Mouse (Mus musculus) megakaryocyte-erythroid progenitor cell, adult 5-6 weeks (primary cell): Measurements from ENCODE around the gene Filip1l. TPM values are rescaled to one million over a fixed set of nuclear protein-coding genes. Genes with fewer than 3 reads are reported as not detected.

Experiments
- ATAC-seq: replicated peaks from 2 replicates; pipeline ENCODE4 v1.8.0; 2016; ENCODE audit warnings: mild to moderate bottlenecking, inconsistent platforms; ENCODE audit not compliant: severe bottlenecking, poor library complexity, low FRiP score, low TSS enrichment
- total RNA-seq, 2 experiments: library from RNA; stranded (forward) in 1 of 2; stranded (reverse) in 1 of 2; fragments of 200-1000, 215-1000 nt in 1 of 2; fragments of >200 nt in 1 of 2; fragmentation: Nextera tagmentation in 1 of 2; gene quantifications; 2 replicates each; pipeline ENCODE4 v1.2.3; 2014 to 2017

Filip1l gene
- total RNA-seq, 2 experiments from 2014 or later, result 0.52 to 0.89 TPM

DNA sequence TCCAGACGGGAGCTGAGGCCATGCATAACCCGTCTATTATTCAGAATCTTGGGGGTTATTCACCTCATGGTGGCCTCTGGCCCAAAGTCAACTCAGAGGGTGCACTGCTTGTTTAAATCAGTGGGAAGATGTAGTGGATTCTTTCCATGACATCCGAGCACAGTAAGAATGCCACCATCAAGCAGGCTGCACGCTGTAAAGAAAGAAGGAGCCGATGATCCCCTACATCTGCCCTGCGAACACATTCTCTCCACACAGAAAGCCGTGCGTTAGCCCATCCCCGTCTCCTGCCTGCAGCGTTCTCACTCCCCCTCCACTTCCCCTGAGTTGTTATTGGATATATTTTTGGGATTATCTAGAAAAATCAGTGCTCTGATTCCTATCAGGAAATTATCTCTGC is 73.8 kb downstream of the Filip1l start:
- ATAC-seq, result no peak

- ATAC-seq, result no peak
Measured at GRCm38 (mm10) chr16:57427516-57428285, 74.8 kb downstream of the Filip1l start.

- ATAC-seq, result no peak
Measured at GRCm38 (mm10) chr16:57428977-57429376, 76.1 kb downstream of the Filip1l start.

DNA sequence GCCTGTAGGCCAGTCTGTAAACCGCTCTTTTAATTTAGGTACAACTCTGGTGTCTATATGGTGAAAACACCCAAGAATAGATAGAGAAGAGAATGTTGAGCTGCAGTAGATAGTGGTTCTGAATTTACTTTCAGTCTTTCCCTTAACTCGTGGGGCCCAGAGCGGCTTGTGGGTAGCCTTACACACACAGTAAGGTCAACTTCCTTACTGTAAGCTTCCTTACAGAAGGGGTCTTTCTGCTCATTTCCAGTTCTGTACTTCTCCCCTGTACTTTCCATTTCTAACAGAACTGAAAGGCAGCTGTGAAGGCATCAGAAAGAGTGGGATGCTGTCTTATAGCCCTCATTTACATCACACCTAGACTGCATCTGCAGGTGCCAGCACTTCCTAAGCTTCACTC is 78.4 kb downstream of the Filip1l start:
- ATAC-seq, result no peak

DNA sequence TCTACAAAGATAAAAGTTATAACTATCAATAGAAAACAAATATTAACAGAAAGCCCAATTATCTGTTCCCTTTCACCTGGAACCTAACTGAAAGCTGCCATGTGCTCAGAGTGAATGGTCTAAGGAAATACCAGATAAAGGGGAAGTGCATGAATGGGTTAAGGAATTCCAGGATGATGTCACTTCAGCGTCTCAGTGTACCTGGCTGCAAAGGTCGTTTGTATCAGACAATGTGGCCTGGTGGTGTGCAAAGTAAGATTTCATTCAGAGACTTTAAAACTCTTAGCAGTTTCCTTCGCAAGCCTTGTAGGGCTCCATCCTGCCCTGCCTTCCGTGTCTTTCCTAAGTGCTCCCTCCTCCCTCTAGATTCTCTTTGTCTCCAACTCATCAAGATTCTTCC is 80.3 kb downstream of the Filip1l start:
- ATAC-seq, result no peak

GRCm38 (mm10) chr16:57433671-57434070 is 80.8 kb downstream of the Filip1l start:
- no peak for ATAC-seq

- ATAC-seq, result 0 out of 2 replicates have a peak, but pooled peaks have one; percentile 22
Measured at GRCm38 (mm10) chr16:57434640-57435039, 81.7 kb downstream of the Filip1l start.

DNA sequence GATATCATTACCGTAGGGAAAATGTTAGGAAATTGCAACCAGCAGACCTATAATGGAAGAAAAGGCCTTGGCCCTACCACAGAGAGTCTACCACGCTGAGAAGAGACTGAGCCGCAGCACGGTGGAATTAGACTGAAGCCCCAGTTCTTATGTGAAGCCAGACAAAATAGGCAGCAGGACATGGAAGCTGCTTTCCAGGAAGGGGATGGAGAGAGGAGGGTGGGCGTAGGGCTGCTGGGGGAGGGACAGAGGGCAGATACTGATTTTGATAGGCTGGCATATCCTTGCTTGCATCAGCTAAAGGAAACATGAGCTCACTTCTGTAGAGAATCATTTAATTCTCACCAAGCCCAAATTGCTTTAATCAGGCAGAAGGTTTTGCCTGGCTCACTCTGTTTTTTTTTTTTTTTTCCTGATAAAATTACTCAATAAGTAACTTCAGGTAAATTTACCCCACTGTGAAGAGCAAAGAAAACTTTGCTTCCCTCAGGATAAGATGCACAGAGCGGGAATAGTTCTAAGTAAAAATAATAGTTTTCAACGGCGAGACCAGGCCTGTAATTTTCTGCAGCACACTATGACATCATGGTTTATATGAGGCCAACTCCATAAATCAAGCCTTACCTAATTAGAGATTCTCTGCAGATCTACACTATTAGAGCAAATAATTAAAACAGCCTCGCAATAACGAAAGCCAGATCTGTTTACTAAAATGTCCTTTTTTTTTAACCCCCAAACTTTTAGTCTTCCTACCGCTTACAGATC is 84.8 kb downstream of the Filip1l start:
- no peak for ATAC-seq

- no peak for ATAC-seq
Measured at GRCm38 (mm10) chr16:57438288-57438685, 85.4 kb downstream of the Filip1l start.

DNA sequence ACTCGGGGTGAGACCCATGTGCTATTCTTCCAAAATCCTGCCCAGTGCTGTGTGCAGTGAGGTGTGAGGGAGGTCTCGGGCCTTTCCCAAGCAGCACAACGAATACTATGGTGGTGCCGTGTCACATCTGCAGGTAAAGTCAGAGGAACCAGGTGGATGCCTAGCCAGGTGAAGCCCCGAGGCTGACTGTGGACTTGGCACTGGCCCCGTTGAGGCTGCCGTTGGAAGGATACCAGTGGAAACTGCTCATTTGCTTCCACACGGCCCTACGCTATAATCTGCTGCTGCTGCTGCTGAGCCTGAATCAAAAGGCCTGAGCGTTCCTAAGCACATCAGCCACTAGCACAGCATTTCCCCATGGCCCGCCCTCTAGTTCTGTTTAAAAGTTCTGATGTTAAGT is 86.3 kb downstream of the Filip1l start:
- no peak for ATAC-seq

DNA sequence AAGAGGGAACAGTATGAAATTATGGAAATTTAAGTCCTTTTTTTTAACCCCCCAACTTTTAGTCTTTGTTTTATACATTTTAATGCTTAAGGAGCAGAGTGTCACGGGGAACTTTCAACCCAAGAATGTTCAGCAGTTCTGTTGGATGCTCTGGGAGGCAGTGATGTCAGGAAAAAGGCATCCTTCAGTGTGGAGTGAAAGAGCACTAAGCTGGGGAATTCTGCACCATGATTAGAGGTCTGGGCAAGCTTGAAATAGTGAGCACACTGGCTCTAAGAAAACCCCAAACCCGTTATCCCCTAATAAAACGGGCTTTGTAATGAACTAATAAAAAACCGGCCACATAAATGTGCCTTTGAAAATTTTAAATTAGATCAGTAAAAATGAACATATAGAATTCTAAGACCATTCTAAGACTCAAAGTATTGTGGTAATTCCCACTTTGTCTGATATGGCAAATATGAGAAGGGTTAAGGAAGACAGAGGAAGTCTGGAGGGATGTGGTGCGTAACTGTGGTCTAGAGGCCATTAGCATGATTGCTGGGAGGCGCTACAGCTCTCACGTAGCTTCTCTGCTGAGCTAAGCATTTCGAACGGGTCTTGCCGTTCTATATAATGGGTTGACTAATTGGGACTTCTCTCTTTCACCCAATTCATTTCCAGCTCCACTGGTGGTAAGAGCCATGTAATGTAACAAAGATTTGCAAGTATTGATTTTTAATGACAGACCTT is 88.0 kb downstream of the Filip1l start:
- ATAC-seq, result no peak

GRCm38 (mm10) chr16:57445096-57446094 is 92.5 kb downstream of the Filip1l start:
- ATAC-seq, result no peak

DNA sequence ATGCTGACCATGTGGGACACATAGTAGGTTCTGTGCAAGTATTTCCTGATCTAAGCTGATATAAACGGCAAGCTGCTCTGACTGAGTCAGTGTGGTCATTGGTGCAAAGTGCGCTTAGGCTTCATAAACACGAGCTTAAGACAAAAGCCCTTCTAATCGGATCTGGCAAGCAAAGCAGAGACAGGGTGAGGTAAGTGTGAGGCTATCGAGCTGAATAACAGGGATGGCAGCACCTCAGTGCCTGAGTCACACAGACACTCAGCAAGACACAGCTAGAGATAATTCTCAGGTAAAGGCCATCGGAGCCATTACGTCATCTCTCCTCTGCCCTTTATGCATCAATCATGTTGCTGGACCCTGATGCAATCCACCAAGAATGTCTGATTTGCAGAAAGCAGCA is 100.1 kb downstream of the Filip1l start:
- ATAC-seq, result no peak

DNA sequence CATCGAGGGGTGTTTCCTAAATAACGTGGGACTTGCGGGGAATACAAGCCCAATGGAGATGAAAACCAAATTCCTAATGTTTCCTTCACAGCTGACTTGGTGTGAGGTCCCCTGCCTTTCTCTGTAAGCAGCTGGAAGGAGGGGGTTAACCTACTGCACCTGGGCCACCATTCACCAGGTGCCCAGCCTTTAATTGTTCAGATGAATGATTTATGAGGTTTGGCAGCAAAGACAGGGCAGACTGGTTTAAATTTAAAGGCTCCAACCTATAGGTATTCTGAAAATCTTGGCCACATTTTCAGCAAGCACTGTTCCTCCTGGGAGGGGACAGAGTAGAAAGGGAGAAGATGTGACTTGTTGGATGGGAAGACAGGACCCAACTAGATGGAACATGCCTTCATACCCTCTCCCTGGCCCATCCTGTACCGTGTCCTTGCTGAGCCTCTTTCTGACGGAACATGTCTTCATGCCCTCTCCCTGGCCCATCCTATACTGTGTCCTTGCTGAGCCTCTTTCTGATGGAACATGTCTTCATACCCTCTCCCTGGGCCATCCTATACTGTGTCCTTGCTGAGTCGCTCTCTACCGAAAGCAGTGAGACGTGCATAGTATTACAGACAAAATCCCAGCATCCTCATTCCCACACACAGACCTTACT is 101.3 kb downstream of the Filip1l start:
- ATAC-seq, result no peak

DNA sequence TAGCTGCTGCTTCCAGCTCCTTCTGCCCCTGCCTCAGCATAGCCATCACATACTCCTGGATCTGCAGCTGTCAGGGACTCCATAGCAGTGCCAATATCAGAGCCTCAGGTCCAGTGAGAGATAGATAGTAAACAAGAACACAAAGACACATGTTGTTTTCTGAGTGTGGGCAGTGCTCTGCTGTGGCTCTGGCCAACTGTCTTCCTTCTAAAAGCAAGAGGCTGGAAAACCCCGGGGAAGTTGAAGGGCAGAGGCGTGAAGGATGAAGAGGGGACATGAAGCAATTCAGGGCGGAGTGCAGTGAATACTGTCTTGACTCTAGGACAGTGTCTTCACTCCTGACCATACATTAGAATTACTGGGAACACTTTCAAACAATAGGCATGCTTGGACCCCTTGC is 102.7 kb downstream of the Filip1l start:
- ATAC-seq, result no peak

GRCm38 (mm10) chr16:57456003-57456402 is 103.1 kb downstream of the Filip1l start:
- ATAC-seq, result no peak

DNA sequence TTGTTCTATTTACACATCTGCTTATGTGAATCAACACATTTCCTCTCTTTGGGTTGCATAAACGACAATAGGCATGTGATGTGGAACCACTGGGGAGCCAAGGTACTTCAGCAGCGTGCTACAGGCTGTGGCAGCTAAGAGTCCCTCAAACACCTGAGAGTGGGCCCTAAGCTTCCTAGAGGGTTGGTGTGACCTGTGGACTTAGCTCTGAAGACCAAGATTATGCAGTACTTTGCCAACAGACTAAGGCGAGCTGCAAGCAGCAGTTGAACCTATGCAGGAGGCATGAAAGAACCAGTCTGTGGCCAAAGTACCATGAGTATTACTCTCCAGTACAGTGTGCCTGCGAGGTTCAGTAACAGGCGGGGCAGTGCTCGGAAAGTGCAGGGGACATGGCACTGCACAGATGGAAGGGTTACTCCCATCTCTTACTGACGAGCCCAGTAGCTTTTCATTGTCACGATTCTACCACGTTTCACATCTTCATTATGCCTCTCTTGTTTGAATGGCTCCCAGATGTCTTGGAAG is 112.6 kb downstream of the Filip1l start:
- no peak for ATAC-seq

DNA sequence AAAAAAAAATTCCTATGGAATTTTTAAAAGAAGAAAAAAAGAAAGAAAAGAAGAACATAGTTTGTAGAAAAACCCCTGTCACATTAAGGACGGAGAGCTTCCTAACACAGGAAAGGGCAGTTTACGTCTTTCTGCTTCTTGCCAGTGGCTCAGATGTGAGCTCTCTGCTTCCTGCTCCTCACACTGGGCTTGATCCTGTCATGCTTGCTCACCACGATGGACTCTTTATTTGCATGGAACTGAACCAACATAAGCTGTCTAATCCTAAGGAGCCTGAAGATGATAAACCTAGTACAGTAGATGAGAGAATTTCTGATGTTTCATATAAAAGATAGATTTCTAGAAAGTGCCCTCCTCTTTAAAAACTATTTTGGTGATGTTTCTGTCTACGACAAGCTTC is 116.4 kb downstream of the Filip1l start:
- ATAC-seq, result no peak
